Mouse (Mus musculus) CD8-positive naive resting alpha-beta T cell, adult 2 months (primary cell): ENCODE measurements at regions not wholly inside any gene's neighbourhood (a gene's known extent, or its start where the extent isn't known, plus 50 kb on each side); places are given as distances from the start of the nearest gene placed in this dataset.
A peak's percentile ranks its signal among the peaks of the same experiment; 100 is the strongest.
"Not testable (repeated sequence)": the region's sequence is repeated elsewhere in the genome, so short reads cannot be mapped to it uniquely, and the experiment has no call there.

Experiments used
- DNase-seq, 2 experiments: peaks; one replicate each; pipeline ENCODE4 v3.0.0; 2022; ENCODE audit warnings: low read depth in 2 of 2, low spot score in 2 of 2

- no peak for DNase-seq
These were observed 498.6 kb upstream of the Acvr2a start for GRCm38 (mm10) chr2:48315306-48315705.

GRCm38 (mm10) chr2:48316180-48316889, 497.6 kb upstream of the Acvr2a start:
- no peak for DNase-seq

GRCm38 (mm10) chr2:48317821-48318220, 496.1 kb upstream of the Acvr2a start:
- DNase-seq: no peak

GRCm38 (mm10) chr2:48318384-48319030, 495.4 kb upstream of the Acvr2a start:
- DNase-seq: no peak

- DNase-seq: no peak
These were observed 492.4 kb upstream of the Acvr2a start for GRCm38 (mm10) chr2:48321471-48321870.

GRCm38 (mm10) chr2:48322278-48322677, 491.6 kb upstream of the Acvr2a start:
- DNase-seq: peak; percentile 52 to 72

GRCm38 (mm10) chr2:48328204-48328603, 485.7 kb upstream of the Acvr2a start:
- no peak for DNase-seq

- DNase-seq: no peak
These were observed 481.1 kb upstream of the Acvr2a start for GRCm38 (mm10) chr2:48332783-48333182.

GRCm38 (mm10) chr2:48348021-48348420, 465.9 kb upstream of the Acvr2a start:
- no peak for DNase-seq

- DNase-seq: peak in 1 of 2 experiments; percentile 10
These were observed 464.1 kb upstream of the Acvr2a start for GRCm38 (mm10) chr2:48349794-48350193.

GRCm38 (mm10) chr2:48350206-48350605, 463.7 kb upstream of the Acvr2a start:
- no peak for DNase-seq

- DNase-seq: not testable (repeated sequence)
These were observed 442.3 kb upstream of the Acvr2a start for GRCm38 (mm10) chr2:48371572-48371971.

- no peak for DNase-seq
These were observed 440.8 kb upstream of the Acvr2a start for GRCm38 (mm10) chr2:48373086-48373485.

GRCm38 (mm10) chr2:48374302-48374701, 439.6 kb upstream of the Acvr2a start:
- DNase-seq: no peak

- DNase-seq: no peak
These were observed 435.7 kb upstream of the Acvr2a start for GRCm38 (mm10) chr2:48378160-48378559.

- DNase-seq: no peak
These were observed 435.2 kb upstream of the Acvr2a start for GRCm38 (mm10) chr2:48378749-48379148.

GRCm38 (mm10) chr2:48380140-48380539, 433.8 kb upstream of the Acvr2a start:
- no peak for DNase-seq

GRCm38 (mm10) chr2:48380786-48381185, 433.1 kb upstream of the Acvr2a start:
- no peak for DNase-seq

GRCm38 (mm10) chr2:48381481-48382075, 432.3 kb upstream of the Acvr2a start:
- peak in 1 of 2 experiments; percentile 12 for DNase-seq

GRCm38 (mm10) chr2:48398504-48398903, 415.4 kb upstream of the Acvr2a start:
- no peak for DNase-seq

GRCm38 (mm10) chr2:48399191-48399590, 414.7 kb upstream of the Acvr2a start:
- no peak for DNase-seq

- DNase-seq: no peak
These were observed 411.1 kb upstream of the Acvr2a start for GRCm38 (mm10) chr2:48402813-48403212.
